Mouse (Mus musculus): ENCODE data around the gene Sh3kbp1. TPM values are rescaled to one million over a fixed set of nuclear protein-coding genes. Genes with fewer than 3 reads are reported as not detected.

Sh3kbp1 gene
- polyA plus RNA-seq, 1 experiment: 16.4 TPM

Other genes with a start within 250 kb of the Sh3kbp1 start
- gene Map7d2, start 212.7 kb upstream of the Sh3kbp1 start, polyA plus RNA-seq (2012; rRNA removed): 3.1 and 3.4 TPM in 2 replicates
- gene Bclaf3, start 100.6 kb upstream of the Sh3kbp1 start, polyA plus RNA-seq (2012; rRNA removed): 2.6 and 3.0 TPM in 2 replicates